Mouse (Mus musculus): ENCODE data around the gene Ngb. TPM values are rescaled to one million over a fixed set of nuclear protein-coding genes. Genes with fewer than 3 reads are reported as not detected.

The Ngb gene
- polyA plus RNA-seq, 1 experiment from 2014 or later, result 2.0 TPM

DNA sequence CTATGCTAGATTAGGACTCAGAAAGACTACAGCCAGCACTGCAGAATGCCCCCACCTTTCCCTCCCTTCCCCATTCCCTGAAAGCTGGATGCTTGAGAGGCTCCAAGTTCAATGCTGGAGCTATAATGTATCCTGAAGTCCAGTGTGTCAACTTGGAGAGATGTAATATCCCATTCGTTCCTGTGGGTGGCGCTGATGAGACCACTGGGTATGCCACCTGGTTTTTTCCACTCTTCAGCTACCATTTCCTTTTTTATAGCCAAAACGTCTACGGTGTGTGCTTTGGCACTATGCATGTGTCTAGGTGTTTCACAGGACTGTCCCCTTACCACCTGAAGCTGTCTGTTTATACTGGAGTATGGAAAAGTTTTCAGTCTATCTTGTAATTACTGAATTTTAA lies 14.0 kb downstream of the Ngb start:
- no peak overlapping the region for H3K4me3 ChIP-seq (ENCODE audit: low read depth, low read length)
- no peaks in the 10 kb centered on the region for H3K4me1 ChIP-seq (ENCODE audit: control insufficient read depth, insufficient read depth, low read length)
- ATAC-seq (ENCODE audit: insufficient number of reproducible peaks, insufficient read depth, low FRiP score, low read depth), result no peak
- H3K27ac ChIP-seq (ENCODE audit: low read length), result no peak overlapping the region
- no peak overlapping the region for H3K9ac ChIP-seq (replicated peaks; ENCODE audit: low read depth, low read length)
- 42% methylated on average over 4 of the region's 4 CpGs for WGBS
- H3K4me2 ChIP-seq (replicated peaks; ENCODE audit: low read depth, low read length), result no peak overlapping the region
- H3K36me3 ChIP-seq (ENCODE audit: control insufficient read depth, insufficient read depth, low read length), result no peaks in the 10 kb centered on the region
- no peaks in the 10 kb centered on the region for H3K27me3 ChIP-seq (ENCODE audit: control insufficient read depth, insufficient read depth, low read length)
- H3K9me3 ChIP-seq (ENCODE audit: control insufficient read depth, low read depth, low read length), result no peaks in the 10 kb centered on the region

DNA sequence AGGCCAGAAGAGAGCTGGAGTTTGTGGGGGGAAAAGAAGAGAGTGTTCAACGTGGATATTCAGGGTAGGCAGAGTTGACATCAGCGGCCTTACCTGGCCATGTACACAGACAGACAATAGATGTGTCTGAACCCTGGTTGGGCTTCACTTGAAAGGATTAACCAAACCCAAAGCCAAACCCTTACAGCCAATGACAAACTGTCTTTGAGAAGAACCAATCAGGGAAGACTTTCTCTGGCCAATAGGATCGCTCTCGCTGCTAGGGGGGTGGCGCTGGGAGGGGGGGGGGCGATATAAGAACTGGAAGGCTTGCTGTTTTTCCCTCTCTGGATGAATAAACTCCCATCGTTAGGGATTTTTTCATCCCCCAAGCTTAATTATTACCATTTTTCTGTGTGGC lies 15.1 kb downstream of the Ngb start:
- Histone ChIP-seq H3K9me3 (ENCODE audit: control insufficient read depth, low read depth, low read length) (no peaks in the 10 kb centered on the region), H3K4me1 (ENCODE audit: control insufficient read depth, insufficient read depth, low read length) (no peaks in the 10 kb centered on the region), H3K4me2 (replicated peaks; ENCODE audit: low read depth, low read length) (no peak overlapping the region), H3K27me3 (ENCODE audit: control insufficient read depth, insufficient read depth, low read length) (no peaks in the 10 kb centered on the region), H3K9ac (replicated peaks; ENCODE audit: low read depth, low read length) (no peak overlapping the region), H3K4me3 (ENCODE audit: low read depth, low read length) (no peak overlapping the region), H3K36me3 (ENCODE audit: control insufficient read depth, insufficient read depth, low read length) (no peaks in the 10 kb centered on the region), H3K27ac (ENCODE audit: low read length) (no peak overlapping the region)
- 54% methylated on average over 7 of the region's 7 CpGs for WGBS
- ATAC-seq (ENCODE audit: insufficient number of reproducible peaks, insufficient read depth, low FRiP score, low read depth), result no peak

- no peaks in the 10 kb centered on the region for H3K9me3 ChIP-seq (ENCODE audit: control insufficient read depth, low read depth, low read length)
- ATAC-seq (ENCODE audit: insufficient number of reproducible peaks, insufficient read depth, low FRiP score, low read depth), result no peak
- H3K27ac ChIP-seq (ENCODE audit: low read length), result no peak overlapping the region
- H3K4me2 ChIP-seq (replicated peaks; ENCODE audit: low read depth, low read length), result no peak overlapping the region
- H3K9ac ChIP-seq (replicated peaks; ENCODE audit: low read depth, low read length), result no peak overlapping the region
- H3K4me3 ChIP-seq (ENCODE audit: low read depth, low read length), result no peak overlapping the region
- WGBS, result 75% methylated on average over 8 of the region's 8 CpGs
- no peaks in the 10 kb centered on the region for H3K36me3 ChIP-seq (ENCODE audit: control insufficient read depth, insufficient read depth, low read length)
- no peaks in the 10 kb centered on the region for H3K27me3 ChIP-seq (ENCODE audit: control insufficient read depth, insufficient read depth, low read length)
- no peaks in the 10 kb centered on the region for H3K4me1 ChIP-seq (ENCODE audit: control insufficient read depth, insufficient read depth, low read length)
Measured at GRCm38 (mm10) chr12:87082797-87083196, 19.5 kb downstream of the Ngb start.

DNA sequence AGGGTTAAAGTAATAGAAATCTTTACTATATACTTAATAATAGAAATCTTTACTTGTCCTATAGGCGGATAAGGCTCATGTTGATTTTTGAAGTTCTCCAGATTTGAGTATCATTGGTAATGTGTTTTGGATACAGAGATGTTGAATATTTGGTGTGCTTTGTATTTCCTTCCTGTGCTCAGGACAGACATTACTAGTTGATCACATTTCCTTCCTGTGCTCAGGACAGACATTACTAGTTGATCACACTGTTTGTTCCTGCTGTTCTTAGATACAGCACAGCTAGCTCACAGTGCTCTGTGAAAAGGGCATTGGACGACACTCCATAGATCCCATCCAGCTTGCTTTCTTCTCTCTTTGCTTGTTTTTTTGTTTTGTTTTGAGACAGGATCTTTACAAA lies 25.7 kb downstream of the Ngb start:
- Histone ChIP-seq H3K9ac (replicated peaks; ENCODE audit: low read depth, low read length) (no peak overlapping the region), H3K4me1 (ENCODE audit: control insufficient read depth, insufficient read depth, low read length) (no peaks in the 10 kb centered on the region), H3K36me3 (ENCODE audit: control insufficient read depth, insufficient read depth, low read length) (no peaks in the 10 kb centered on the region), H3K4me3 (ENCODE audit: low read depth, low read length) (no peak overlapping the region), H3K9me3 (ENCODE audit: control insufficient read depth, low read depth, low read length) (no peaks in the 10 kb centered on the region), H3K4me2 (replicated peaks; ENCODE audit: low read depth, low read length) (no peak overlapping the region), H3K27ac (ENCODE audit: low read length) (no peak overlapping the region), H3K27me3 (ENCODE audit: control insufficient read depth, insufficient read depth, low read length) (no peaks in the 10 kb centered on the region)
- ATAC-seq (ENCODE audit: insufficient number of reproducible peaks, insufficient read depth, low FRiP score, low read depth), result no peak
- WGBS, result 96% methylated on average over 2 of the region's 2 CpGs

DNA sequence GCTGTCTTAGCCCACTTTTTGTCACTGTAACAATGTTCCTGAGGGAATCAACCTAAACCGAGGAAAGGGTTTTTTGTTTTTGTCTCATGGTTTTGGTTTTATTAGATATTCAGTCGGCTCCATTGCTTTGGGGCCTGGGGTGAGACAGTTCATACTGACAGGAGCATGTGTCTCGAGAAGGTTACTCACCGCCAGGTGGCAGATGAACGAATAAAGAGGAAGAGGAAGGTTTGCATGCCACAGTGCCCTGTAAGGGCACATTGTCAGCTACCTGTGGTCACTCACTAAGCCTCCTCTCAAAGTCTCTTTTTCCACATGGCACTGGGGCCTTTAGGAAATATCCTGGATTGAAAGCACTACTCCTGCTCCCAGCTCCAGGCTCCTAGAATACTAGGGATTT lies 31.8 kb downstream of the Ngb start:
- Histone ChIP-seq H3K27ac (ENCODE audit: low read length) (no peak overlapping the region), H3K9me3 (ENCODE audit: control insufficient read depth, low read depth, low read length) (no peaks in the 10 kb centered on the region), H3K4me3 (ENCODE audit: low read depth, low read length) (no peak overlapping the region), H3K36me3 (ENCODE audit: control insufficient read depth, insufficient read depth, low read length) (no peaks in the 10 kb centered on the region), H3K9ac (replicated peaks; ENCODE audit: low read depth, low read length) (no peak overlapping the region), H3K4me2 (replicated peaks; ENCODE audit: low read depth, low read length) (no peak overlapping the region), H3K4me1 (ENCODE audit: control insufficient read depth, insufficient read depth, low read length) (no peaks in the 10 kb centered on the region), H3K27me3 (ENCODE audit: control insufficient read depth, insufficient read depth, low read length) (no peaks in the 10 kb centered on the region)
- 73% methylated on average over 5 of the region's 5 CpGs for WGBS
- no peak for ATAC-seq (ENCODE audit: insufficient number of reproducible peaks, insufficient read depth, low FRiP score, low read depth)

DNA sequence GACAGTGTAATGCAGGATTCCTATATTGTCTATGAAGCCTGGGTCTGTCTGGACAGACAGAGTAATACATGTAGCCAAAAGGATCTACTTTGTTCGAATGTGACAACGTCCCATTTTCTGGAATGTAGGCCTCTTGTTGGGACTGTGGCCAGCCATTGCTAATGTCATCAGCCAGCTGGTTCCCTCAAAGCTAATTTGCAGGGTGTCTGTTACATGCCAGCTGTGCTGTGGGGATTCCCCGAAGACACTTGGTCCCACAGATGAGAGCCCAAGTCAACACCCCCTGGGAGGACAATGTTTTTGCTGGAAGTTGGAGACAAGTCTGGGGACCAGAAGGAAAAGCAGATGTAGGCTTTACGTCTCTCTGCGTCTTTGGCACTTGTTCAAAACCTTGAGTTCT lies 35.9 kb downstream of the Ngb start:
- Histone ChIP-seq H3K9me3 (ENCODE audit: control insufficient read depth, low read depth, low read length) (no peaks in the 10 kb centered on the region), H3K27ac (ENCODE audit: low read length) (no peak overlapping the region), H3K36me3 (ENCODE audit: control insufficient read depth, insufficient read depth, low read length) (no peaks in the 10 kb centered on the region), H3K4me2 (replicated peaks; ENCODE audit: low read depth, low read length) (no peak overlapping the region), H3K9ac (replicated peaks; ENCODE audit: low read depth, low read length) (no peak overlapping the region), H3K4me1 (ENCODE audit: control insufficient read depth, insufficient read depth, low read length) (no peaks in the 10 kb centered on the region), H3K4me3 (ENCODE audit: low read depth, low read length) (no peak overlapping the region), H3K27me3 (ENCODE audit: control insufficient read depth, insufficient read depth, low read length) (no peaks in the 10 kb centered on the region)
- ATAC-seq (ENCODE audit: insufficient number of reproducible peaks, insufficient read depth, low FRiP score, low read depth), result no peak
- 78% methylated on average over 5 of the region's 5 CpGs for WGBS

DNA sequence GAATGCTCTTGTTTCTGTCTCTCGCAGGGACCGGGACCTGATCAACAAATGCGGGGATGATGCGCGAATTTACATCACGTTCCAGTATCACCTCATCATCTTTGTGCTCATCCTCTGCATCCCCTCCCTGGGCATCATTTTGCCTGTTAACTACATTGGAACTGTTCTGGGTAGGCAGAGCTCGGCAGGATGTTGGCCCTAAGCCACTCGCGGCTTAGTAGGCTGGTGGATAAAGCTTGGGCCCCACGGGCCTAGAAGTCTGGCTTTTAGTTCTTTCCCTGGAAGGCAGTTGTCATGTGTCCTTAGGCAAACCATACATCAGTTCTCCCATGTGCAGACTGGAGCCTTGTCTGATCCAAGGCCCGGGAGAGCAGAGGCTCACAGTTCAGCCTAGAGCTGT lies 36.9 kb downstream of the Ngb start:
- Histone ChIP-seq H3K27me3 (ENCODE audit: control insufficient read depth, insufficient read depth, low read length) (no peaks in the 10 kb centered on the region), H3K4me1 (ENCODE audit: control insufficient read depth, insufficient read depth, low read length) (no peaks in the 10 kb centered on the region), H3K27ac (ENCODE audit: low read length) (no peak overlapping the region), H3K9me3 (ENCODE audit: control insufficient read depth, low read depth, low read length) (no peaks in the 10 kb centered on the region), H3K36me3 (ENCODE audit: control insufficient read depth, insufficient read depth, low read length) (no peaks in the 10 kb centered on the region), H3K9ac (replicated peaks; ENCODE audit: low read depth, low read length) (no peak overlapping the region), H3K4me2 (replicated peaks; ENCODE audit: low read depth, low read length) (no peak overlapping the region), H3K4me3 (ENCODE audit: low read depth, low read length) (no peak overlapping the region)
- ATAC-seq (ENCODE audit: insufficient number of reproducible peaks, insufficient read depth, low FRiP score, low read depth), result no peak
- 84% methylated on average over 11 of the region's 11 CpGs for WGBS

DNA sequence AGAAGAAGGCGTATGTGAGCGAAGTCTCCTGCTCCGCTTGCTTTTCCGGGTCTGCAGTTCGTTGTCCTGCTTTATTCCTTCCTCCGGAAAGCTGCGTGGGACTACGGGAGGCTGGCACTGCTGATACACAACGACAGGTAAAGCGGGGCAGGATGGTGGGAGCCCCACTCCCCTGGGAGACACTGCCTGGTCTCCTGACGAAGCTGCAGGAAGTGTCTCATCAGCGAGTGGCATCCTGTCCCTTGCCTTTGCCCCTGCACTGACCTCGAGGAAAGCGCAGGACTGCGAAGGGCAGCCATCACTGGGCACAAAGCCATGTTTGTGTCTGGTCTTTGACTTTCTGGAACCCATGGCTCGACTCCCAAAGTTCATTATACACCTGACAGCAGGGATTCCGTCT lies 45.3 kb downstream of the Ngb start:
- Histone ChIP-seq H3K9me3 (ENCODE audit: control insufficient read depth, low read depth, low read length) (no peaks in the 10 kb centered on the region), H3K27me3 (ENCODE audit: control insufficient read depth, insufficient read depth, low read length) (no peaks in the 10 kb centered on the region), H3K4me3 (ENCODE audit: low read depth, low read length) (no peak overlapping the region), H3K9ac (replicated peaks; ENCODE audit: low read depth, low read length) (no peak overlapping the region), H3K4me2 (replicated peaks; ENCODE audit: low read depth, low read length) (no peak overlapping the region), H3K27ac (ENCODE audit: low read length) (no peak overlapping the region), H3K36me3 (ENCODE audit: control insufficient read depth, insufficient read depth, low read length) (no peaks in the 10 kb centered on the region), H3K4me1 (ENCODE audit: control insufficient read depth, insufficient read depth, low read length) (no peaks in the 10 kb centered on the region)
- WGBS, result 67% methylated on average over 17 of the region's 17 CpGs
- no peak for ATAC-seq (ENCODE audit: insufficient number of reproducible peaks, insufficient read depth, low FRiP score, low read depth)

- no peaks in the 10 kb centered on the region for H3K27me3 ChIP-seq (ENCODE audit: control insufficient read depth, insufficient read depth, low read length)
- H3K4me1 ChIP-seq (ENCODE audit: control insufficient read depth, insufficient read depth, low read length), result no peaks in the 10 kb centered on the region
- no peaks in the 10 kb centered on the region for H3K9me3 ChIP-seq (ENCODE audit: control insufficient read depth, low read depth, low read length)
- ATAC-seq (ENCODE audit: insufficient number of reproducible peaks, insufficient read depth, low FRiP score, low read depth), result no peak
- no peaks in the 10 kb centered on the region for H3K36me3 ChIP-seq (ENCODE audit: control insufficient read depth, insufficient read depth, low read length)
- no peak overlapping the region for H3K4me2 ChIP-seq (replicated peaks; ENCODE audit: low read depth, low read length)
- no peak overlapping the region for H3K4me3 ChIP-seq (ENCODE audit: low read depth, low read length)
- H3K9ac ChIP-seq (replicated peaks; ENCODE audit: low read depth, low read length), result no peak overlapping the region
- H3K27ac ChIP-seq (ENCODE audit: low read length), result no peak overlapping the region
- WGBS, result 68% methylated on average over 7 of the region's 7 CpGs
Measured at GRCm38 (mm10) chr12:87054873-87055272, 47.5 kb downstream of the Ngb start.

All from stomach, embryonic 14.5 days (tissue).